Mouse (Mus musculus) frontal cortex, postnatal 14 days (tissue): Measurements from ENCODE around the gene Sema3f.

Experiments used
- DNase-seq, 2 experiments: peaks; one replicate each; pipeline ENCODE4 v3.0.0; 2022; ENCODE audit warnings: low spot score in 2 of 2

The Sema3f gene

GRCm38 (mm10) chr9:107709697-107710483 lies at the start of gene Sema3f:
Gene Sema3f, minus strand, starts transcription at chr9:107710475.
- peak in 1 of 2 experiments; percentile 61 for DNase-seq

- DNase-seq: no peak
These were observed 49.3 kb upstream of the Sema3f start for GRCm38 (mm10) chr9:107759593-107759992.

- DNase-seq: no peak
These were observed 40.1 kb upstream of the Sema3f start for GRCm38 (mm10) chr9:107750378-107750777.

- DNase-seq: no peak
These were observed 37.8 kb upstream of the Sema3f start for GRCm38 (mm10) chr9:107748063-107748462.

GRCm38 (mm10) chr9:107747310-107747709 lies 37.0 kb upstream of the Sema3f start:
- no peak for DNase-seq

- no peak for DNase-seq
These were observed 36.4 kb upstream of the Sema3f start for GRCm38 (mm10) chr9:107746679-107747078.

GRCm38 (mm10) chr9:107744061-107744460 lies 33.8 kb upstream of the Sema3f start:
- DNase-seq: no peak

- DNase-seq: peak in 1 of 2 experiments; percentile 33
These were observed 28.5 kb upstream of the Sema3f start for GRCm38 (mm10) chr9:107738841-107739202.

GRCm38 (mm10) chr9:107738020-107738840 lies 28.0 kb upstream of the Sema3f start:
- peak; percentile 80 to 89 for DNase-seq

GRCm38 (mm10) chr9:107736185-107736485 lies 25.9 kb upstream of the Sema3f start:
- DNase-seq: no peak

- DNase-seq: peak in 1 of 2 experiments; percentile 5
These were observed 25.3 kb upstream of the Sema3f start for GRCm38 (mm10) chr9:107735356-107736184.

GRCm38 (mm10) chr9:107734567-107734971 lies 24.3 kb upstream of the Sema3f start:
- DNase-seq: peak in 1 of 2 experiments; percentile 3

GRCm38 (mm10) chr9:107729709-107730108 lies 19.4 kb upstream of the Sema3f start:
- DNase-seq: no peak

- no peak for DNase-seq
These were observed 18.8 kb upstream of the Sema3f start for GRCm38 (mm10) chr9:107728919-107729670.

- DNase-seq: no peak
These were observed 16.8 kb upstream of the Sema3f start for GRCm38 (mm10) chr9:107727041-107727440.

- DNase-seq: no peak
These were observed 14.5 kb upstream of the Sema3f start for GRCm38 (mm10) chr9:107724796-107725195.

GRCm38 (mm10) chr9:107723794-107724531 lies 13.7 kb upstream of the Sema3f start:
- no peak for DNase-seq

- DNase-seq: no peak
These were observed 13.0 kb upstream of the Sema3f start for GRCm38 (mm10) chr9:107723292-107723691.

- no peak for DNase-seq
These were observed 8.7 kb upstream of the Sema3f start for GRCm38 (mm10) chr9:107718781-107719540.

GRCm38 (mm10) chr9:107716951-107717350 lies 6.7 kb upstream of the Sema3f start:
- DNase-seq: no peak
